Mouse (Mus musculus) bone marrow macrophage, adult 2 months (primary cell): ENCODE data around the gene Vmn1r6.

ENCODE experiments used
- CTCF ChIP-seq: IDR thresholded peaks from 2 replicates; pipeline ENCODE4 v1.5.1; 2012; ENCODE audit warnings: low read depth, mild to moderate bottlenecking, low read length, moderate library complexity
- POLR2A ChIP-seq: IDR thresholded peaks from 2 replicates; pipeline ENCODE4 v1.6.1; 2012; ENCODE audit warnings: mild to moderate bottlenecking, low read depth, low read length, borderline replicate concordance

- TF ChIP-seq CTCF = no peak
- TF ChIP-seq POLR2A = no peak
Measured at GRCm38 (mm10) chr6:56996943-56997342, at the start of gene Vmn1r6.
